8 mouse cellular contexts compared by ENCODE assay signal in genomic region chr9:21146722-21147121, GRCm38 (mm10). TPM values are rescaled to one million over a fixed set of nuclear protein-coding genes. Genes with fewer than 3 reads are reported as not detected.
A peak's percentile ranks its signal among the peaks of the same experiment; 100 is the strongest.
DNase-seq lines count a peak whose midpoint lies in the region; ATAC-seq and TF ChIP-seq lines count a peak whose summit lies in the region.

No protein-coding gene starts in this region.

- 40% methylated on average over 10 of the region's 10 CpGs for WGBS in heart, embryonic 12.5 days
- WGBS in limb, embryonic 13.5 days, result 42% methylated on average over 10 of the region's 10 CpGs
- 39% methylated on average over 10 of the region's 10 CpGs for WGBS in small intestine, adult 2 months

- H3K27ac ChIP-seq in heart, embryonic 12.5 days (ENCODE audit: poor library complexity, severe bottlenecking), result peak overlapping the region; percentile 37
- no peak overlapping the region for H3K27ac ChIP-seq in limb, embryonic 13.5 days
- H3K27ac ChIP-seq in small intestine, adult 2 months (ENCODE audit: insufficient read depth, low read depth, low read length), result no peak overlapping the region

- H3K4me2 ChIP-seq in heart, embryonic 12.5 days, result peak overlapping the region; percentile 49
- peak overlapping the region; percentile 96 for H3K4me2 ChIP-seq in limb, embryonic 13.5 days (replicated peaks)

- peak; percentile 46; the same call in 1 of the 2 replicates for ATAC-seq in heart, embryonic 12.5 days (ENCODE audit: insufficient number of reproducible peaks, low FRiP score)
- no peak for ATAC-seq in limb, embryonic 13.5 days (ENCODE audit: low FRiP score, low read depth)

- H3K27me3 ChIP-seq in heart, embryonic 12.5 days (replicated peaks), result no peaks in the 10 kb centered on the region
- H3K27me3 ChIP-seq in limb, embryonic 13.5 days, result no peaks in the 10 kb centered on the region
- H3K27me3 ChIP-seq in small intestine, adult 2 months (ENCODE audit: control insufficient read depth, insufficient read depth, low read length), result no peaks in the 10 kb centered on the region

- TF ChIP-seq POLR2A in small intestine, adult 2 months (IDR thresholded peaks at IDR 0.05; ENCODE audit: low read depth, low read length), result no peak

- peaks cover 43% of the 10 kb centered on the region for H3K4me1 ChIP-seq in heart, embryonic 12.5 days (replicated peaks)
- H3K4me1 ChIP-seq in limb, embryonic 13.5 days, result peaks cover 34% of the 10 kb centered on the region
- peaks cover 12% of the 10 kb centered on the region for H3K4me1 ChIP-seq in small intestine, adult 2 months (ENCODE audit: control insufficient read depth, insufficient read depth, insufficient read length, low read length)

- DNase-seq in heart, adult 11 months, result peak; percentile 96
- DNase-seq in heart, adult 8-10 months (ENCODE audit: low spot score), result no peak
- peak; percentile 38 for DNase-seq in Muller cell, postnatal 12 days (ENCODE audit: inconsistent ontology term)
- DNase-seq in layer of hippocampus, postnatal 10 days (ENCODE audit: low spot score in 2 of 2), result no peak
- no peak for DNase-seq in testis, postnatal 14 days (ENCODE audit: low spot score)

- peak overlapping the region; percentile 55 for H3K9ac ChIP-seq in heart, embryonic 12.5 days
- H3K9ac ChIP-seq in limb, embryonic 13.5 days, result peak overlapping the region; percentile 63

- TF ChIP-seq CTCF in small intestine, adult 2 months (IDR thresholded peaks at IDR 0.05; ENCODE audit: extremely low read depth, insufficient read length, insufficient replicate concordance, low read depth, low read length), result no peak

- peaks cover 46% of the 10 kb centered on the region for H3K36me3 ChIP-seq in heart, embryonic 12.5 days
- H3K36me3 ChIP-seq in limb, embryonic 13.5 days, result peaks cover 54% of the 10 kb centered on the region
- H3K36me3 ChIP-seq in small intestine, adult 2 months (ENCODE audit: control insufficient read depth, insufficient read depth, low read length), result peaks cover 25% of the 10 kb centered on the region

- H3K9me3 ChIP-seq in heart, embryonic 12.5 days (replicated peaks), result no peaks in the 10 kb centered on the region
- no peaks in the 10 kb centered on the region for H3K9me3 ChIP-seq in limb, embryonic 13.5 days

- H3K4me3 ChIP-seq in heart, embryonic 12.5 days, result peak overlapping the region; percentile 26
- H3K4me3 ChIP-seq in limb, embryonic 13.5 days, result peak overlapping the region; percentile 23
- peak overlapping the region; percentile 10; the same call in 1 of the 2 replicates for H3K4me3 ChIP-seq in small intestine, adult 2 months (ENCODE audit: low read depth, low read length)

RNA-seq across cellular contexts. Expression of gene Cdc37, which starts 3.1 kb away (rescaled TPM):
- 100 to 1,000 TPM; 138 to 170 (median 157) TPM for total RNA-seq in heart, adult 8-10 months (2022)
- 232 and 241 TPM in 2 replicates for polyA plus RNA-seq in heart, embryonic 12.5 days (2016; fragmentation: Nextera tagmentation; extraction: Ambion mirVana)
- 320 and 346 TPM in 2 replicates for polyA plus RNA-seq in limb, embryonic 13.5 days (2015; fragmentation: Nextera tagmentation; extraction: Ambion mirVana)
- polyA plus RNA-seq in small intestine, adult 2 months (2012; rRNA removed), result 14.4 and 24.9 TPM in 2 replicates
- total RNA-seq in layer of hippocampus, postnatal 10 days (2021), result 100 to 1,000 TPM; 136 to 139 TPM

RNA-seq across cellular contexts. Expression of gene Tyk2, which starts 15.7 kb away (rescaled TPM):
- 1 to 10 TPM; 8.6 to 9.1 (median 8.7) TPM for total RNA-seq in heart, adult 8-10 months (2022)
- polyA plus RNA-seq in heart, embryonic 12.5 days (2016; fragmentation: Nextera tagmentation; extraction: Ambion mirVana), result 15.3 and 17.5 TPM in 2 replicates
- polyA plus RNA-seq in limb, embryonic 13.5 days (2015; fragmentation: Nextera tagmentation; extraction: Ambion mirVana), result 13.7 and 16.5 TPM in 2 replicates
- polyA plus RNA-seq in small intestine, adult 2 months (2012; rRNA removed), result 16.3 and 31.2 TPM in 2 replicates
- total RNA-seq in layer of hippocampus, postnatal 10 days (2021), result 10 to 100 TPM; 12.7 to 14.0 TPM

RNA-seq across cellular contexts. Expression of gene Pde4a, which starts 18.8 kb away (rescaled TPM):
- total RNA-seq in heart, adult 8-10 months (2022), result 10 to 100 TPM; 48.5 to 75.4 (median 62.1) TPM
- 10.1 and 10.2 TPM in 2 replicates for polyA plus RNA-seq in heart, embryonic 12.5 days (2016; fragmentation: Nextera tagmentation; extraction: Ambion mirVana)
- polyA plus RNA-seq in limb, embryonic 13.5 days (2015; fragmentation: Nextera tagmentation; extraction: Ambion mirVana), result 5.4 and 6.1 TPM in 2 replicates
- polyA plus RNA-seq in small intestine, adult 2 months (2012; rRNA removed), result 5.1 and 7.1 TPM in 2 replicates
- 10 to 100 TPM; 58.9 to 59.5 TPM for total RNA-seq in layer of hippocampus, postnatal 10 days (2021)

RNA-seq across cellular contexts. Expression of gene Raver1, which starts 54.9 kb away (rescaled TPM):
- 10 to 100 TPM; 25.7 to 26.2 (median 26.0) TPM for total RNA-seq in heart, adult 8-10 months (2022)
- 62.9 and 67.7 TPM in 2 replicates for polyA plus RNA-seq in heart, embryonic 12.5 days (2016; fragmentation: Nextera tagmentation; extraction: Ambion mirVana)
- 55.0 and 63.2 TPM in 2 replicates for polyA plus RNA-seq in limb, embryonic 13.5 days (2015; fragmentation: Nextera tagmentation; extraction: Ambion mirVana)
- 34.2 and 90.8 TPM in 2 replicates for polyA plus RNA-seq in small intestine, adult 2 months (2012; rRNA removed)
- 10 to 100 TPM; 36.1 to 37.6 TPM for total RNA-seq in layer of hippocampus, postnatal 10 days (2021)

RNA-seq across cellular contexts. Expression of gene Gm38431, which starts 54.9 kb away (rescaled TPM):
- total RNA-seq in heart, adult 8-10 months (2022), result 1 to 10 TPM in 1 of 4 experiments, under 1 TPM in 3; 0.26 to 1.6 (median 0.36) TPM
- polyA plus RNA-seq in heart, embryonic 12.5 days (2016; fragmentation: Nextera tagmentation; extraction: Ambion mirVana), result 1.8 and 2.0 TPM in 2 replicates
- polyA plus RNA-seq in limb, embryonic 13.5 days (2015; fragmentation: Nextera tagmentation; extraction: Ambion mirVana), result 1.8 and 2.1 TPM in 2 replicates
- polyA plus RNA-seq in small intestine, adult 2 months (2012; rRNA removed), result 6.2 and 21.8 TPM in 2 replicates
- 1 to 10 TPM; 2.4 to 3.4 TPM for total RNA-seq in layer of hippocampus, postnatal 10 days (2021)

Comparison
In these comparisons a context has a peak if more than half of its experiments do, and no peak if none do; other contexts are left out.
1. DNase-seq: peak in heart, adult 11 months (single experiment) and Muller cell, postnatal 12 days (single experiment); none in heart, adult 8-10 months (single experiment), layer of hippocampus, postnatal 10 days (0 of 2) and testis, postnatal 14 days (single experiment).
2. Peak in every context shown above with its lines, with median percentiles within 50 percentile points of each other: H3K4me3 ChIP-seq.